Mouse (Mus musculus) megakaryocyte-erythroid progenitor cell, adult 5-6 weeks (primary cell): Measurements from ENCODE around the gene Tyk2. TPM values are rescaled to one million over a fixed set of nuclear protein-coding genes. Genes with fewer than 3 reads are reported as not detected.

ENCODE experiments used
- ATAC-seq: replicated peaks from 2 replicates; pipeline ENCODE4 v1.8.0; 2016; ENCODE audit warnings: mild to moderate bottlenecking, inconsistent platforms; ENCODE audit not compliant: severe bottlenecking, poor library complexity, low FRiP score, low TSS enrichment
- total RNA-seq, 2 experiments: library from RNA; stranded (forward) in 1 of 2; stranded (reverse) in 1 of 2; fragments of 200-1000, 215-1000 nt in 1 of 2; fragments of >200 nt in 1 of 2; fragmentation: Nextera tagmentation in 1 of 2; gene quantifications; 2 replicates each; pipeline ENCODE4 v1.2.3; 2014 to 2017

The Tyk2 gene
- total RNA-seq, 2 experiments from 2014 or later, result 13.2 to 24.9 TPM

DNA sequence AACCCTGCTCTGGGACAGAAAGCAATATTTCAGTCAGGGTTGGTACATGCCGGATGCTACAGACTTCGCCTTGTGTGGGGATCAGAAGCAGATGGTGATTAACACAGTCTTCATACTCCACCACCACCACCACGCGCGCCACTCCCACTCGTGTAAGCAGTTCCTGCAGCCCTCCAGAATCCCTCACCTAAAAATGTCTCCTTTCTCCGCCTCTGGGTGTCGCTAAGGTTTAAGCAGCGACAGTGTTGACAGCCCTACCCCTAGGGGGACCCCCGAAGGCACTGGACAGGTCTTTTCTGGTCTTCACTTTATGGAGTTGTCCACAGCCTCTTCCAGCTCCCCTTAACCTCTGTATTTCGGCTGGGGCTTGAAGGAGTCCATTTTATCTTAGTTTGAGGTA, 21.7 kb upstream of the Tyk2 start:
- ATAC-seq, result peak; percentile 61

DNA sequence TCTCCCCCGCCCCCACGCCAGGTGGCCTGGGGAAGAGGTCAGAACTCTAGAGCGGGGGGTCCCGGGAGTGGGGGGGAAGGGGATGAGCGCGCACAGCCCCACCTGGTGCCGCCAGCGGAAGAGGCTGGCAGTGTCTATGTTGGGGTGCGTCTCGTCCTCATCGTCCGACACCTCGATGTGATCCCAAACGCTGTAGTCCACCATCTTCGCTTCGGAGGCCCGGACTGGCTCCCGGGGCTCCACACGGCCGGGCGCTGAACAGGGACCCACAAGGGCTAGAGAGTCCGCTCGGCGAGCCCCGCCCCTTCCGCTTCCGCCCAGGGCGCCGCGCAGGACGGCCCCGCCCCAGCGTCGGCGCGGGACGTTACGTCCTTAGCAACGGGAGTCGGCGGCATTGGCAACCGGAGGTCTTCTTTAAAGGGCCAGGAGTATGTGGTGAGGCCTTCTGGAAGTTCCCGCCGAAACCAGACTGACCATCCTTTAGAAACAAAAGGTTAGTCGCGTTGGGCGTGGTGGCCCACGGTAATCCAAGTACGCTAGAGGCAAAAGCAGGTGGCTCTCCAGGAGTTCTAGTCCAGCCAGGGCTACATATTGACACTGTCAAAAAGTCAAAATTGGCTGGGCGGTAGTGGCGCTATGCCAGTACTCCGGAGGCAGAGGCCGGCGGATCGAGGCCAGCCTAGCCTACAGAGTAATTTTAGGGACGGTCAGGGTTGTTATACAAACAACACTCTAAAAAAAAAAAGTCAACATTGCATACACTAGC, 18.8 kb upstream of the Tyk2 start, which contains the start of gene Cdc37:
Gene Cdc37 (minus strand): TSS at position 329 of the 766 bp plus-strand sequence.
- peak; percentile 83 for ATAC-seq

DNA sequence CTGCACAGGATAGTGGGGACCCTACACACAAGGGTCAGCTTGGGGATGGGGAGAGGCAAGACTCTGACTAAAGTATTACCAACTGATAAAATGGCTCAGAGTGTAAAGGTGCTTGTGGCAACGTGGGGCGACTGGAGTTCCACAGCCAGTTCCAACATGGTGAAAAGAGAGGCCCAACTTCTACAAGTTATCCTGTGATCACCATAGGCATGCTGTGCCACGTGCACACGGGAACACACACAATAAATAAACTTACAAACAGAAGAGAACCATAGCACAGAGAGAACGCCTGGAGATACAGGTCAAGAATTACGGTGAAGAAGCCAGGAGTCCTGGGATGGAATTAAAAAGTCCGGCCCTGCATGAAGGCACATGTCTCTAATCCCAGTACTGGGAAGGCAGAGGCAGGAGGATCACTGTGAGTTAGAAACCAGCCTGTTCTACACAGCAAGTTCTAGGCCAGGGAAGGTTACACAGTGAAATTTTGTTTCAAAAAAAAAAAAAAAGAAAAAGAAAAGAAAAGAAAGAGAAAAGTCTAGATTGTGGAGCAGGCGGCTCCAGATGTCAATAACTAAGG, 18.1 kb upstream of the Tyk2 start:
- no peak for ATAC-seq

DNA sequence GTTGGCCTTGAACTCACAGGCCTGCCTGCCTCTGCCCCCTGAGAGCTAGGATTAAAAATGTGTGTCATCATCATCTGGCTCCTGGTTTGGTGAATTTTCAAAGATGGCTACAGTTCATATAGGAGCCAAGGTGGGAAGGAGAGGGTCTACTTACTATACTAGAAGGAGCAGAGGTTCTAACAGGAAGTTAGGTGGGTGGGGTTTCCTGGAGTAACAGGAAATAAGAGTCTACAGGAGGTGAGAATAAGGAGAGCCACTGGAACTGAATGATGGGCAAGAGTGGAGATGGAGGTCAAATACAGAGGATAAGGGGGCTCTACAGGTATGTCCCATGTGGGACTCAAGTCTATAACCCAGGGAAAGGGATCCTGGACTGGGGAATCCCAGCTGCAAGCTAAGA, 17.4 kb upstream of the Tyk2 start:
- no peak for ATAC-seq

DNA sequence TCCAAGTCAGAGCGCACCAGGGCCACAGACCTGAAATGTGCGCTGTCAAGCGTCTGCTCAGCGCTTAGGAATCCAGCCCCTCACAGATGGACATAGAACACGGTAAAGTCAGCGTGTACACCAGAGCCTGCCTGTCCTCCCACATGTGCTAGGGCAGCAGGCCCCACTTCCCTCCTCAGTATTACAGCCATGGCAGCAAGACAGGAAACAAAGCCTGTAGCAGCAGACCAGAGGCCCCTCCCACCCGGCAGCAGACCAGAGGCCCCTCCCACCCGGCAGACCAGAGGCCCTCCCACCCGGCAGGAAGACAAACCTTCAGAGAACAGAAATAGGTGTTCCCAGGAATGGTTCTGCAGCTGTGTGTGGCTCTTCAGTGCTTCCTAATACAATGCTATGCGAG, 15.7 kb upstream of the Tyk2 start:
- ATAC-seq, result peak; percentile 68

DNA sequence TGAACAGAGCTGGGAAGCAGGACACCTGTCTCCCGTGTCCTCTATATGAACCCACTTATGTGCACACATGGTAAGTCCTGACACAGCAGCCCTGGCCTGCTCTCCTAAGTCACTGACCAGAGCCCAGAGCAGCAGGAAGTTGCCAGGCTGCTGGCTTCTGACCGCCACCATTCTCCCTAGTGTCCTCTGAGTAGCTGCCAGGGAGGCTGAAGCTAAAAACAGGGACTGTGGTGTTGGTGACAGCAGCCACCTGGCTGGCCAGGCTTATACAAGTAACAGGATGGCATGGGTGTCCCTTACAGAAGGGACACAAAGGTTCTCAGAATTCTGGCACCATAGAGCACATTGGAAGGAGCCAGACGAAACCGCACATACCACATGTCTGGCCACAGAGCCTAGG, 14.4 kb upstream of the Tyk2 start:
- ATAC-seq, result no peak

DNA sequence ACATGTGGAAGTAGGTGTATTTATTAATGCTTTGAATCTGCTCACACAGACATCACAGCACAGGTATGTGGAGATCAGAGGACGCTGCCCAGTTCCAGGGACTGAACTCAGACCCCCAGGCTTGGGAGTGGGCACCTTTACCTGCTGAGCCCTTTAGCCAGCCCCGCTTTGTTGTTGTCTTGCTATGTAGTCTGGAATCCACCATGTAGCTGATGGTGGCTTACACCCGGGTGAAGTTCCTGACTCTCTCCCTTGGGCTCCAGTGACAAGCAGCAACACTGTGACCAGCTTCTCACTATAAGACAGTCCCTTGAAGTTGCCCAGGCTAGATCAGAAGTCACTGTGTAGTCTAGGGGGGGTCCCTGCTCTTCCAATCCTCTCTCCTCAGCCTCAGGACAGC, 13.3 kb upstream of the Tyk2 start:
- no peak for ATAC-seq

DNA sequence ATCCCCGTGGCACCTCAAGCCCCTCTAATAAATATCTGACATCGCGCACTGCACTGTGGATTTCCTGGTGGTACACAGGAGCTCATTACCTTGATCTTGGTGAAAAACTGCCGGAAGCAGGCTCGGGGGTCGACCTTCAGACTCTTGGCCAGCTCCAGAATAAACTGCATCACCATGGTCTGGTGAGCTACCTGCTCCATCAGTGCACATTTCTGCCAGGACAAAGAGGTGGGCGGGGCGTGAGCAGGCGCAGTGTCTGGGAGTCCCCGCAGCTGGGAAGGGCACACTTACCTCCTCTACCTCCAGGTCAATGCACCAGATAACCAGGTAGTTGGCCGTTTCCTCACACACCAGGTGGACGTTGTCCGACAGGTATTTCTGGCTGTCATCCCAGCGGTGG, 10.9 kb upstream of the Tyk2 start:
- no peak for ATAC-seq

DNA sequence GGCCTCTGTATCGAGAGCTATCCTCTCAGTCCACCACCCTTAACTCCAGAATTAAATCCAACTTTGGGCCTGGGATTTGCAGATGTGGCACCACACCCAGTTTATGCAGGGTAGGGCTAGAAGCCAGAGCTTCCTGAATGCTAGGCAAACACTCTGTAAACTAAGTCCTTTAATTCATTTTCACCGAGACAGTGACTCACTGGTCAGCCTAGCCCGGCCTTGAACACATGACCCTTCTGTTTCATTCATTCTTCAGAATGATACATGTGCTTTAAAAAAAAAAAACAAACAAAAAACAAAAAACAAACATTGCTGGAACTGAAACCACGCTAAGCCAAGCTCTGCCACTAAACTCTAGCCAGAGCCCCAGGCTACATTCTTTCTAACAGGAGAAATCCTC, 7.3 kb upstream of the Tyk2 start:
- ATAC-seq, result no peak

DNA sequence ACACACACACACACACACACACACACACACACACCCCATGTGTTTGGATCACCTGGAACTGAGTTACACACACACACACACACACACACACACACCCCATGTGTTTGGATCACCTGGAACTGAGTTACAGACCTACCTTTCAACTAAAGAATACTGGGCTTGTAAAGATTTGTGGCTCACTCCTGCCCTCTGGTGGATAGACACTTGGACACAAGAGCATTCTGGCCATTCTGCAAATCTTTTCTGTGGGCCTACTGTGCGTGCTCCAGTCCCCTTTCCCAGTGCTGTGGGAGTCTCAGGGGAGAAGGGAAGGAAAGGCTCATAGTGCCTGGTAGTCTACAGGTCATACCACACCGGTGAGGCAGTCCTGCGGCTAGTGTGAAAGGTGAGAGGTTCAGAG, 6.2 kb upstream of the Tyk2 start:
- peak; percentile 45 for ATAC-seq

DNA sequence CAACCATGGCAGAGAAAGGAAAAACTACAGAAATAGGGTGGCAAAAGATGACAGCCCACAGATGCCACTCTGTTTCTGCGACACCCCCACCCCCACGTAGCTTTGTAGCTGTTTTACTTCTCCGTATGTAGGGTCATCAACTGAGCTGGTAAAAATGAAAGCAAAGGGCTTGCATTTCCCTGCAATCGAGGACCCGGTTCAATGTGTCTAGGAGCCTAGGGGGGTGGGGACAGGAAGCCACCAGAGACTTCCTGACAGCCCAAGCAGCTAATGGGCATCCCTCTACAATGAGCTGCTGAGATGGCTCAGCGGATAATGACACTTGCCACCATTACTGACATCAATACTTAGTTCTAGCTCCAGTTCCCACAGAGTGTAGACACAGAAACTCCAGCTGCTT, 5.4 kb upstream of the Tyk2 start:
- no peak for ATAC-seq

DNA sequence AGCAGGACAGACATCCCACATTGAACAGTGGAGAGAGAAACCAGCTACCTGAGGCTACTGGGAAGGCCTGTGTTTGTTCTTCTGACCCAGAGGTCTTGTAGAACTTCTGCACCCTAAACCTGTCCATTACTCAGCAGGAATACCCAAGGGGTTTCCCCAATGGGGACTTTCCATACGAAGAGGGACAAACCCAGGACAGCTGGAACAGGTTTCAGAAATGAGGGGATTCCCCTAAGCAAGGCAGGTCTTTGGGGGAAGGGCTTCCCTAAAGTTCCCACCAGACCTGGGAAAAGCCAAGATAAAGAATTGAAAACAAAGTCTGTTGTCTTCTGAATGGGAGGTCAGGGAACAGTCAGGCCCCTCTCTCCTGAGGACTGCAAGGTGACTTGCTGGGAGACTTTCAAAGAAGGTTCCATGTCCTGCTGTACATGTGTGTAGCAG, 4.9 kb upstream of the Tyk2 start:
- no peak for ATAC-seq

DNA sequence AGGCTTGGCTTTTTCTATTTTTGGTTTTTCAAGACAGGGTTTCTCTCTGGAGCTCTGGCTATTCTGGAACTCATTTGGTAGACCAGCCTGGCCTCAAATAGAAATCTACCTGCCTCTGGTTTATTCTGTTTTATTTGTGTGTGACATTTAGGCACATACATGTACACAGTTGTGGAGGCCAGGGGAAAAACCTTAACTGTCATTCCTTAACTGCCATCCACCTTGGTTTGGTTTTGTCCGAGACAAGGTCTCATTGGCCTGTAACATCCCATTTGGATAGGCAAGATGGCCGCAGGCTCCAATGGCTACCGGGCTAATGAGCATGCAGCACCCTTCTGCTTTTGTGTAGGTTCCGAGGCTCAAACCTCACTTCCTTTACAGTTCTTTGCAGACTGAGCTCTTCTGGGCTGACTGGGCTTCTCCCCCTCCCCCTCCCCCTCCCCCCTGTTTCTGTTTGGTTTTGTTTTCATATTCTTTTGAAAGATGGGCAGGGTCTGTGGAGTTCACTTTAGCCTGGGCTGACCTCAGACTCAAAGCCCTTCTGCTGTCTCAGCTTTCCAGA, 4.4 kb upstream of the Tyk2 start:
- no peak for ATAC-seq

DNA sequence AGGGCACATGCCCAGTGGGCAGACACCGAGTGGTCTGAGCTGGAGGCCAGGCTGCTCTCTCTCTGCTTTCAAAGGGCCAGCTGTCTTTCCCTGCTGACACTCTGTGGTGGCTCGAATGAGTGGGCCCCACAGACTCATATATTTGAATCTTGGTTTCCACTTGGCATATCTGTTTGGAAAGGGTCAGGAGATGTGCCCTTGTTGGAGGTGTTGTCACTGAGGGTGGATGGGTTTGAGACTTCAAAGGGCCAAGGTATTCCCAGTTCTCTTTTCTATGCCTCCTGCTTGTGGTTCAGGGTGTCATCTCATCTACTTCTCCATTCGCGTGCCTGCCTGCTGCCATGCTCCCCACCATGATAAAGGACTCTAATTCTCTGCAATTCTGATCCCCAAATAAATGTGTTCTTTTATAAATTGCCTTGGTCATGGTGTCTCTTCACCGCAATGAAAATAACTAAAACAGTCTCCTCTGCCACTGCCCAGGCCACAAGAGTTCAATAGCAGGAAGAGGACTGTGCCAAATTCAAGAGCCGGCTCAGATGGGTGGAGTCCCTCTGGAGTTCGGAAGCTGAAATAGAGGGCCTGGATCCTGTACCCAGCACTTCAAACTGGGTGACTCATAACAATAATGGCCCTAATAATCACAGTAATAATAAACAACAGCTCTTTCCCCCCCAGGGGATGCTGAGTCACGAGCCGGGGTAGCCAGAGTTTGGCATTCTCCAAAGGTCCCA, 3.7 kb upstream of the Tyk2 start:
- ATAC-seq, result no peak

DNA sequence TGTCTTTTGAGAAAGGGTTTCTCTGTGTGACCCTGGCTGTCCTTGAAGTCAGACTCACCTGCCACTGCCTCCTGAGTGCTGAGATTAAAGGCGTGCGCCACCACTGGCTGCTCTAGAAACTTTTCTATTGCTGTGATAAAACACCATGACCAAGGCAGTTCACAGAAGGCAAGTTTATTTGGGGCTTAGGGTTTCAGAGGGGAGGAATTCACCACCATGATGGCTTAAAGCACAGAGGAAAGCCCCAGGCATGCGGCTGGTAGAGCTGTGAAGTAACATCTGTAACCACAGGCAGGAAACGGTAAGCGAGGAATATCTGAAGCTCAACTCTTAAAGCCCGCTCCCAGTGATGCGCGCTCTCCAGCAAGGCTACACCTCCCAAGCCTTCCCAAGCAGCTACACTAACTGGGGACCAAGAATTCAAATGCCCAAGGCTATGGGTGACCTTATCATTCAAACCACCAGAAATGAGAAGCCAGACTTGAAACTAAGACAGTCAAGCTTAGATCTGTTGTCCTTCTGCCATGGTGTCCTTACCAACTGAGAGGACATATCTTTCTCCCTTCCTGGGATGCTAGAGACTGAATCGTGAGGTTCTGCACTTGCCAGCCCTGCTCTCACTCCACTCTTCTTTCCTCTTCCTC, 2.1 kb upstream of the Tyk2 start:
- no peak for ATAC-seq

DNA sequence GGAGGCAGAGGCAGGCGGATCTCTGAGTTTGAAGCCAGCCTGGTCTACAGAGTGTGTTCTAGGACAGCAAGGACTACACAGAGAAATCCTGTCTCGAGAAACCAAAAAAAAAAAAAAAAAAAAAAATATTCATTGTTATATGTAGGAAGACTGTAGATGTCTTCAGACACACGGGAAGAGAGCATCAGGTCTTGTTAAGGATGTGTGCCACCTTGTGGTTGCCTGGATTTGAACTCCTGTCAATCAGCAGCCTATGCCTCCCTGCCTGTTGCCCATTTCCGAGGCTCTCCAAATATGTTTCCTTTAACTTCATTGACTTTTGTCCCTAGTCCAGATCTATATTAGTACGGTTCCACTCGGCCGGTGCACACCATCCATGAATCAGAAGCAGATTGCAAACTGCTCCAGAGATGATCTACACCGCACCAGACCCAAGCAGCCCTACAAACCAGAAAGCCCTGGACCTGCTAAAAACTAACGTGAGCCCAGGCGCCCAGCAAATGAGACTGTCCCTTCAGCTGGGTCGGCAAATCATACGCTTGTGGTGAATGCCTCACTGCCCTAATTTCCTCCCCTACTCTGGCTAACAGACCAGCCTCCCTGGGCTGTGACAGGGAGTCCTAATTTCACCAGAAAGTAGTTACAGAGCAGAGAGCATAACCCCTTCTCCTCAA, 1.2 kb upstream of the Tyk2 start:
- ATAC-seq, result no peak

DNA sequence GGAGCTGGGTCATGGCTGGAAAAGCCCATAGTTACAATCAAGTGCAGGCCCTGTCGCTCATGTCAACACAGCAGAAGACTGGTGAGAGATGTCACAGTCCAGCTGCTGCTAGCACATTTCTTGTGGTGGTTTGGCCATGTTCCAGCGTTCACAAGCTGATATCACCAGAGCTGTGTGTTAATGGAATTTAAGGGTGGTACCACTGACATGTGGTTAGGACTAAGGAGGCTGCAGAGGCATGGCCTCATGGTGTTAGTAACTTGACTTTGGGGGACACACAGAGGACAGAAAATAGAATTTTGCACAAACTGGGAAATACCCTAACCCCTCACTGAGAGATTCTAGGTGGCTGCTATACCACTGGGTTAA, 4.8 kb downstream of the Tyk2 start:
- peak; percentile 82 for ATAC-seq

DNA sequence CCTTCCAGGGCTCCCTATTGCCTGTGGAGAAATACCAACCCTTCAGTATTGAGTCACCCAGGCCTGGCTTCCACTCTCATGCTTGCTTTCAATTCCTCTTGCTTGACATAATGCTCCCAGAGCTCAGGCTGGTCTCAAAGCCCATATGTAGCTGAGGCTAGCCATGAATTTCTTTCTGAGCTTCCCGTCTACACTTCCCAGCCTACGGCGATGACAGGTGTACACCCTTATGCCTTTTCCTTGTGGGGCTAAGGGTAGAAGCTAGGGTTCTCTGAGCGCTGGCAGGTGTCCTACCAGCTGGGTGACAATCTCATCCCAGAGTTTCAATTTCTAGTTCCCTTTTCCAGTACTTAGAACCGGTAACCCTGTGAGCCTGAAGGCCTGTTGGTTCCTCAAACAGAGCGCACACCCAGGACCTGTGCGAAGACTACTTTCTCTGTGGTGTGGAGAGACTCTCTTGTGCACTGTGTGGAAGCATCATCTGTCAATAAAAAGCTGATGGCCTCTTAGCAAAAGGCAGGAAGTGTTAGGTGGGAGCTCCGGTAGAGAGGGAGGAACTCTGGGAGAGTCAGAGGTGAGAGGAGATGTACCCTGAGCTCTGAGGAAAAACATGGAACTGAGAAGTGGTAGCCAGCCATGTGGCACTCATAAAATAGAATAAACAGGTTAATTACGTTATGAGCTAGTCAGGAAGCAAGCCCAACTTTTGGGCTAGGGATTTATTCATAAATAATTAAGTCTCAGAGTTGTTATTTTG, 5.4 kb downstream of the Tyk2 start:
- no peak for ATAC-seq

DNA sequence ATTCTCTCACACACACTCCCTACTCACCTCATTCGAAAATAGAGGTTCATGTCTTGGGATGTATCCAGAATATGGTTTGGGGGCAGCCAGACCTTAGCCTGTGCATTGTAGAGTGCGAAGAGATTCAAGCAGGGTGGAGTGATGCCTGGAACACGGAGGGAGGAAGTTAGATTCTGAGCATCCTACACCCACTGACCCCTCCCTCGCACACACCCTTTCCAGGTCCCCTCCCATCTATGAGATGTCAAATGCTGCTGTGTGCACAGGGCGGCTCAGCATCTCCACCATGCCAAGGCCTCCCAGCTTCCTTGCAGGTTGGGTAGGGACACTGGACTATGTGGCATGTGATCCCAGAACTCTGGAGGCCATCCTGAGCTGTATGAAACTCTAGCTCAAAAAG, 6.2 kb downstream of the Tyk2 start:
- no peak for ATAC-seq
